Mouse (Mus musculus): ENCODE measurements around the gene Col5a1. TPM values are rescaled to one million over a fixed set of nuclear protein-coding genes. Genes with fewer than 3 reads are reported as not detected.

Gene Col5a1
- polyA plus RNA-seq, 1 experiment = 16.4 TPM

GRCm38 (mm10) chr2:27883276-27883675 lies 2.9 kb upstream of the Col5a1 start:
- DNase-seq (ENCODE audit: extremely low spot score in 1 of 2, low spot score in 1 of 2) = no peak

DNA sequence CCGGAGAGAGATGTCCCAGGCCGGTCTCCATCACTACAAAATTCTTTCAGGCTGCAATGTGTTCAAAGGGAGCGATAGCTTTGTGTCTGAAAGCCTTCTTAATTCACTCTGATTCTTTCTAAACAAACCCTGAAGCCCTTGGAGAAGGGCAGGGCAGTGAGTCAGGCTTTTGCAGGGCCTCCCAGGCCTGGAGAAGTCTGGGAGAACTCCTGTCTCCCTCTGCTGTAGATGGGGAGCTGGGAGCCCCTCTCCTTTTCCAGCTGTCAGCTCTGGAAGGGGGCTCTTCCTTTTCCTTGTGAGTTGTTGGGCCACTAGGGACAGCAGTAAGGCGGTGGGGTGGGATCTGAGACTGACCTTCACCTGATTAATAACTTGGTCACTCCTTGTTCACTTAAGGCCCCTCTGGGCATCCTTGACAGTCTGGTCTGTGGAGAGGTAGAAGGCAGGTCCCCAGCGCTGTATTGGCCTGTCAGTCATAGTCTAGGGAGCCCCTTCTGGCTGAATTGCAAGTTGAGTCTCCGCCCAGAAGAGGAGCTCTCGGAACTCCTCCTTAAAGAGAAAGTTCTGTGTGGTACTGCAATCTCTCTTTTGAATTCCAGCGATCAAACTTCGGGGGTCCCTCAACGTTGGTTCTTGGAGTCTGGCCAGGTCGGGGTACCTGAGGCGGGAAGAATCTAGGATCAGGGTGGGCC lies 623 bp upstream of the Col5a1 start:
- DNase-seq (ENCODE audit: extremely low spot score in 1 of 2, low spot score in 1 of 2) = peak in 1 of 2 experiments; percentile 38

- DNase-seq (ENCODE audit: extremely low spot score in 1 of 2, low spot score in 1 of 2) = peak in 1 of 2 experiments; percentile 31
These were observed 609 bp downstream of the Col5a1 start for GRCm38 (mm10) chr2:27886608-27887460.

- DNase-seq (ENCODE audit: extremely low spot score in 1 of 2, low spot score in 1 of 2) = no peak
These were observed 1.4 kb downstream of the Col5a1 start for GRCm38 (mm10) chr2:27887461-27888264.

DNA sequence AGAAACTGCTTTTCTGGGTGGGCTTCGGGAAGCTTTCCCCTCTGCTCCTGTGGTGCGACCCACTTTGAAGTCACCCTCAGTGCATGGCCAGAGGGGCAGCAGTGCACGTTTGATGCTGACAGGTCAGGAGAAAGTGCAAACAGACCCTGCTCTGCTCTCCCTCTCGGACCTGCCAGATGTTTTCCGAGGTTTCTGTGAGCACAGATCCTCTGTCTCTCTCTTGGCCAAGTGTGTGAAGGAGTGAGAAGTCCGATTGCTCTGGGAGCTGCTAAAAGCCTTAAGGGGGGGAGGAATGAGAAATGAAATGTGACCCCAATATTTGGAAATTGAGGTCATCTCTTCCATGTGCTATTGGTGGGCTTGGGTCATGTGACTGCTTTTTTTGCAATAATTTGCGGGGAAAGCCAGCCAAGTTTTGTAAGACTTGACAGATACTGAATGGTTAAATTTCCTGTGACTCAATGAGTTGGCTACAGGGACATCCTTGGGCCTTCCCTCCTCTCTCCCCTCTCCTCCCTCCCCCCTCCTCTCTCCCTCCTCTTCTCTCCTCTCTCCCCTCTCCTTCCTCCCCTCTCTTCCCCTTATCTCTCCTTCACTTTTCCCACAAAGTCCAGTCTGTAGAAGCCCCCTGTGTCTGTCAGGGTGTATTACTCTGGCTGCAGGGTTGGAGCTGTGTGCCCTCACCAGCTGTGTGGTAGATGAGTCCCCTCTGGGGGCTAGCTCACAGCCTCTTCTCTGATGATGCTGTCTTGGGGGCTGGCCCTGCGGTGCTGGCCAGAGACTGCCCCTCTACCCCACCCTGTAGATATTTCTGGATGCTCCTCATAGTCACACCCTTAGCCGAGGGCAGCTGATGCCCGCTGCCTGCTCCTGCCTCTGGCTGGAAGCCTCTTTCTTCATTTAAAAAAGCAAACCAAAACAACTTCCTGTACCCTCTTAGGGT lies 2.6 kb downstream of the Col5a1 start:
- DNase-seq (ENCODE audit: extremely low spot score in 1 of 2, low spot score in 1 of 2) = no peak

GRCm38 (mm10) chr2:27891922-27892541 lies 5.8 kb downstream of the Col5a1 start:
- no peak for DNase-seq (ENCODE audit: extremely low spot score in 1 of 2, low spot score in 1 of 2)

DNA sequence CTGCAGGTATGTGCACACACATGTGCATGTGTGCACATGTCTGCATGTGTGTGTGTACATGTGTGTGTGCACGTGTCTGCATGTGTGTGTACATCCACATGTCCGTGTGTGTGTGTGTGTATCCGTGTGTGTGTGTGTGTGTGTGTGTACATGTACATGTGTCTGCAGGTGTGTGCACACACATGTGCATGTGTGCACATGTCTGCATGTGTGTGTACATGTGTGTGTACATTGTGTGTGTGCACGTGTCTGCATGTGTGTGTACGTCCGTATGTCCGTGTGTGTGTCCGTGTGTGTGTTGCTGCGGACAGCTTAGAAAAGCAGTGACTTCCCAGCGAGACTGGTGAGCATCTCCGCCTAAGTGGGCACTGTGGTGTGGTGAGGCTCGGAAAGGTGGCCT lies 6.8 kb downstream of the Col5a1 start:
- DNase-seq (ENCODE audit: extremely low spot score in 1 of 2, low spot score in 1 of 2) = no peak

GRCm38 (mm10) chr2:27894986-27895385 lies 8.8 kb downstream of the Col5a1 start:
- DNase-seq (ENCODE audit: extremely low spot score in 1 of 2, low spot score in 1 of 2) = no peak

- no peak for DNase-seq (ENCODE audit: extremely low spot score in 1 of 2, low spot score in 1 of 2)
These were observed 9.4 kb downstream of the Col5a1 start for GRCm38 (mm10) chr2:27895648-27896047.

DNA sequence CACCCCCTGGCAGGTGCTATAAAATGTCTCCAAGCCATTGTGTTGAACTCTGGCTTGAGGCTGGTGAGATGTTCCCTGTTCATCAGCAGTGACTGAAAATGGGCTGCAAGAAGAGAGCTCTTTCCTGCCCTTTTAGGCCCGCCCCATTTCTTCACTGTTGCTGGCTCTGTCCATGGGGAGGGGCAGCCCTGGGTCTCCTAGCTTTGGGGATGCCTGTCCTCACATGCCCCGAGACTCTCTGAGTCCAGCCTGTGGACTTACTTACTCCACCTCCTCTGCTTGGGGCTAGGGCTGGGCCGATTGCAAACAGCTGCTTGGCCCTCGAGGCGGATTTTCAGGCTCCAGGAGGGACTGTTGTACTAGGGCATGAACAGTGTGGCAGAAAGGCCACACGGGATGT lies 10.9 kb downstream of the Col5a1 start:
- DNase-seq (ENCODE audit: extremely low spot score in 1 of 2, low spot score in 1 of 2) = no peak

DNA sequence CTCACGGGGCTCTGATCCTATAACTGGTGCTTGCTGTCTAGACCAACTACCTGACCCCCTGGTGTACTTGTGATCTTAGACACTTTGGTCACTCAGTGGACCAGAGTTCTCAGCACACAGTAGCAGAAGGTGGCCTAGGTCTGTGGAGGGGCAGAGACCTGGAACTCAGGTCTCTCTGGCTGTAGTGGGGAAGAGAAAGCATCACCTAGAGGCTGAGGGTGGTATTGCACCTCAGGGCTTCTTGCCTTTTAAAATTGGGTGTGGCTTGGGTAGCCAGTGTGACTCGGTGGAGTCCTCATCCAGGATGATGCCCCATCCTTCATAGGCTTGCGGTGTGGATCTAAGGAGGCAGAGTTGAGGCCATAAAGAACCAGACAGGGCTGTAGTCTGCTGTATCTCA lies 13.7 kb downstream of the Col5a1 start:
- DNase-seq (ENCODE audit: extremely low spot score in 1 of 2, low spot score in 1 of 2) = peak in 1 of 2 experiments; percentile 51

DNA sequence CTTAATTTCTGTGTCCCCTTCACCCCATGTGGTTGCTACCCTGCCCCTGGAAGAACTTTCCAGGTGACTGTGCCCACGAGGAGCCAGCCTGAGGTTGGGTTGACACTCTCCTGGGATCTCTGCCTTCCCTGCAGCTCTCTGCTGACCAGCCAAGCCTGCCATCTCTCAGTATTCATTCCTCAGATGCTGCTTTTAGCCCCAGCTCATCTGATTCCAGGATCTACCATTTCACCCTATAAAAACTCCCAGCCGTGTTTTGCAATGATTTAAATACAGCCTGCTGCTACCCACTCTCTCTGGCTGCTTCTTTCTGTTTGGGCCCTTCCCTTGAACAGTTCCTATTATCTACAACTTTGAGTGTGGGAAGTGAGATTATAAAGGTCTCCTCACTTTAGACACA lies 14.9 kb downstream of the Col5a1 start:
- peak in 1 of 2 experiments; percentile 32 for DNase-seq (ENCODE audit: extremely low spot score in 1 of 2, low spot score in 1 of 2)

DNA sequence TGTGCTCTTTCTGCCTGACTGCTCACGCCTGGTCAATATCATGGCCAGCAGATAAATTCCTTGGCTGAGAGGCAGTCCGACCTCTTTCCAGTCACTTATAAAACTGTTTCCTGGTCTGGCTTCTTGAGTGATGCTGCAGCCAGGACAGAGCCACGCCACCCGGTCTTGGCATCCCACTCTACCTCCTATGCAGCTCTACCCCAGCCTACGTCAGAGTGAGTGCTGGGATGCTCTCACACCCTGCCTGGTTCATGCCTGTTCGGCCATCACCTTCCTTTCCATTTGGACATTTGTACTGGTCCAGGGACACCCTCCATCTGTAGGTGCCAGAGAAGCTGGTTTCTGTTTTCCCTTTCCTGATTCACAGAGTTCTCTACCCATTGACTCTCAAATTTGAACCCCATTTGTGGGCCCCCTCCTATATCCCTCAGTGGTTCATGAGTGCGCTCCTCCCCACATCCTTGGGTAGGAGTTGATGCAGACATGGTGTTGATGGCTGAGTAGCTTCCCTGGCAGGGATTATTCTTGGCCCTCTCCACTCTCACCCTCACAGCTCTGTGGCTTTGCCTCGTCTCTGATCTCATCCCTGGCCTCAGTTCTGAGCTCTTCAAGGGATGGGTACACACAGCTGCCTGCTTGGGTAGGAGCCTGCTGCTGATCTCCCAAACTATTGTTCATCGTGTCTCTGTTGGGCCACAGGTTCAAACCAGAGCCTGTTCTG lies 15.5 kb downstream of the Col5a1 start:
- DNase-seq (ENCODE audit: extremely low spot score in 1 of 2, low spot score in 1 of 2) = peak in 1 of 2 experiments; percentile 20

GRCm38 (mm10) chr2:27902318-27902717 lies 16.1 kb downstream of the Col5a1 start:
- DNase-seq (ENCODE audit: extremely low spot score in 1 of 2, low spot score in 1 of 2) = no peak

DNA sequence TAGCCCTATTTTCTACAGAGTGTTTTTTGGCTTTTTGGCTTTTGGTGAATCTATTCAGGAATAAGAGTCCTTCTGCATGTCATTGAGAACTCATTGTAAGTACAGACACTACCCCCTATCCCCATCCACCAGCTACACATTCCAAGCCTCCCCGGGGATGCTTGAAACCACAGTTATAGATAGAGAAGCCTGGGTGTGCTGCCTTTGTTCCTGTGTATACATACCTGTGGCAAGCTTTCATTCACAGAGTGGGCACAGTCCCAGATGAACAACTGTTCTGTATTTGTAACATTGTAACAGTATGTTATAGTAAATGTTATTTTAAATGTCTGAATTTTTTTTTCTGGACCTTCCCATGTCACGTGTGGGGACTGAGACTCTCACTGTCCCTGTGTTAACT lies 19.2 kb downstream of the Col5a1 start:
- no peak for DNase-seq (ENCODE audit: extremely low spot score in 1 of 2, low spot score in 1 of 2)

- no peak for DNase-seq (ENCODE audit: extremely low spot score in 1 of 2, low spot score in 1 of 2)
These were observed 24.3 kb downstream of the Col5a1 start for GRCm38 (mm10) chr2:27910501-27910900.

DNA sequence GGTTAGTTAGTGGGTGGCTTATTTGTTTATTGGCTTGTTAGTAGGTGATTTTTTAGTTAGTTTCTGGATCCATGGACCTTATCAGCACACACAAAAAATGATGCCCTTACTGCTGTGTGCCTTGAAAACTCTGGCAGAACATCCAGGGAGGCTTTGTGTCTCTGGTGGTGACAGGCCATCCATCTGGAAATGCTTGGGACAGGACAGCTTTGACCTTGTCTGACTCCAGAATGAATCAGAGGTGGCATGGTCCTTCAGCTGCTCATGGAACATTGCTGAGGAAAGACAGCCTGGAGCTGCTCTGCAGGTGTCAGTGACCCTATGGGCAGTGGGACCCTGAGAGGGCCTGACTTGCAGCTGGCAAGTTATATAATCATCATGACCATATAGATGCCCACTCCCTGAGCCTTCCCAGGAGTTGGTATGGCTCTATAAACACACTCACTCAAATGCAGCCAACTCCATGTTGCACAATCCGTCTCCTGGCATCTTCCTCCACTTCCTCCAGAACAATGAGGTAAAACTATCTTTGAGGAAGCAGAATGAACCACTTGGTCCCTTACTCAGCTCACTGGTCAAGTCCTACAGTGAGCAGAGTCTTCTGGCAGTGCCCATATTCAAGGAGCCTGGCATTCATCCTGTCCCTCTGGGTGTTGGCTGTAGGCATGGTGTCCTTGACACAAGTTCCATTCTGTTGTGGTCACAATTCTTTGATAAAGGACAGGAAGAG lies 26.5 kb downstream of the Col5a1 start:
- no peak for DNase-seq (ENCODE audit: extremely low spot score in 1 of 2, low spot score in 1 of 2)

DNA sequence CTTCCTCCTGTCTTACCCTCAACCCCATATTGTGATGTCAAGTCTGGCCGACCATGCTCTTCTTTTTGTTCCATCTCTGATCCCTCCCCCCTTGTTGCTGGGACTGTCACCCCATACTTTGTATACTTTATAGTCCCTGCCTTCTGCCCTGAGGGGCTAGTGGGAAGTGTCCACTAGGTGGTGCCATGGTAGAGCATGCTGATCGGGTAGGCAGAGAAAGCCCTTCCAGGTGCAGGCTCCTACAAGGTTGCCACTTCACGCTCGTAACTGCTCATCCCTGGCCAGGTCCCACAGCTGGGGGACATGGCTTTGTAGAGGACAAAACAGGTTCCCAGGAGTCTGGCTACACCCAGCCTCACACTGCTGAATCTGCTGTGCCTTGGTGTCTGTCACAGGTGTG lies 29.5 kb downstream of the Col5a1 start:
- peak in 1 of 2 experiments; percentile 61 for DNase-seq (ENCODE audit: extremely low spot score in 1 of 2, low spot score in 1 of 2)

All from frontal cortex, adult 2 months (tissue).